Mouse (Mus musculus) liver, adult 2 months (tissue): ENCODE measurements around the gene Mgat4a. TPM values are rescaled to one million over a fixed set of nuclear protein-coding genes. Genes with fewer than 3 reads are reported as not detected.

Experiments used
- DNase-seq: peaks from one replicate; pipeline ENCODE4 v3.0.0-alpha.2; 2011; ENCODE audit warnings: low read depth, low spot score; ENCODE audit errors: extremely low read depth
- H3K27ac ChIP-seq: fragments of 200-500 bp; replicated peaks from 2 replicates; pipeline ENCODE4 v1.5.1; 2012; ENCODE audit warnings: low read depth, mild to moderate bottlenecking, control low read depth, inconsistent platforms, low read length; ENCODE audit not compliant: insufficient read depth
- H3K27me3 ChIP-seq: fragments of 200-500 bp; 2 replicates; pipeline ENCODE4 v1.6.1; 2012; ENCODE audit warnings: mild to moderate bottlenecking, moderate library complexity, low read length, inconsistent platforms; ENCODE audit not compliant: control insufficient read depth, insufficient read depth
- H3K36me3 ChIP-seq: fragments of 200-500 bp; 2 replicates; pipeline ENCODE4 v1.6.1; 2012; ENCODE audit warnings: low read length, inconsistent platforms; ENCODE audit not compliant: control insufficient read depth, insufficient read depth
- H3K4me1 ChIP-seq: fragments of 200-500 bp; 2 replicates; pipeline ENCODE4 v1.6.1; 2011; ENCODE audit warnings: low read length; ENCODE audit not compliant: control insufficient read depth, insufficient read depth
- H3K4me3 ChIP-seq: fragments of 200-500 bp; 2 replicates; pipeline ENCODE4 v1.5.1; 2011; ENCODE audit warnings: low read depth, mild to moderate bottlenecking, control low read depth, low read length, moderate library complexity; ENCODE audit not compliant: insufficient read depth
- H3K79me2 ChIP-seq: fragments of 200-500 bp; 2 replicates; pipeline ENCODE4 v1.6.1; 2012; ENCODE audit warnings: inconsistent platforms, mild to moderate bottlenecking, low read length, moderate library complexity; ENCODE audit not compliant: control insufficient read depth, insufficient read depth
- H3K9ac ChIP-seq: fragments of 200-500 bp; 2 replicates; pipeline ENCODE4 v1.6.1; 2012; ENCODE audit warnings: low read depth, mild to moderate bottlenecking, control low read depth, inconsistent platforms, low read length
- CTCF ChIP-seq: fragments of 200-500 bp; IDR thresholded peaks from 2 replicates; pipeline ENCODE4 v1.5.1; 2011; ENCODE audit warnings: low read depth, low read length, control low read depth
- POLR2A ChIP-seq: fragments of 200-500 bp; IDR thresholded peaks from 2 replicates; pipeline ENCODE4 v1.6.1; 2011; ENCODE audit warnings: low read length, control low read depth; ENCODE audit not compliant: insufficient read depth; ENCODE audit errors: extremely low read depth
- WGBS: fragments of 180-500 bp; shearing (Covaris S2); methylation state at CpG from one replicate; pipeline ENCODE4 v1.1.7; 2018; 5-methylcytosine and 5-hydroxymethylcytosine counted together
- polyA plus RNA-seq: library from polyadenylated mRNA; depleted of rRNA; stranded (reverse); fragments of >200 nt; gene quantifications from 2 replicates; pipeline ENCODE4 v1.2.3, GENCODE M21; 2012
- total RNA-seq: library from RNA; depleted of rRNA; stranded (reverse); fragments of >200 nt; gene quantifications from 2 replicates; pipeline ENCODE4 v1.2.3, GENCODE M21; 2014

Gene Mgat4a
- total and polyA plus RNA-seq, 2 experiments: 0.21 to 1.5 TPM

- H3K36me3 ChIP-seq: no peaks in the 10 kb centered on the region
- WGBS: 83% methylated on average over 4 of the region's 4 CpGs
- no peak overlapping the region for H3K9ac ChIP-seq
- no peak overlapping the region for H3K4me3 ChIP-seq
- H3K79me2 ChIP-seq: no peaks in the 10 kb centered on the region
- no peak overlapping the region for H3K27ac ChIP-seq
- no peak for DNase-seq
- TF ChIP-seq POLR2A (no peak), CTCF (no peak)
- H3K27me3 ChIP-seq: no peaks in the 10 kb centered on the region
- H3K4me1 ChIP-seq: no peaks in the 10 kb centered on the region
These were observed 19.5 kb upstream of the Mgat4a start for GRCm38 (mm10) chr1:37560356-37560755.

GRCm38 (mm10) chr1:37551986-37552385, 11.2 kb upstream of the Mgat4a start:
- Histone ChIP-seq H3K27me3 (no peaks in the 10 kb centered on the region), H3K4me1 (no peaks in the 10 kb centered on the region), H3K4me3 (no peak overlapping the region), H3K36me3 (no peaks in the 10 kb centered on the region), H3K27ac (no peak overlapping the region), H3K9ac (no peak overlapping the region), H3K79me2 (no peaks in the 10 kb centered on the region)
- no peak for TF ChIP-seq POLR2A
- TF ChIP-seq CTCF: no peak
- WGBS: 80% methylated on average over 7 of the region's 7 CpGs
- no peak for DNase-seq

- TF ChIP-seq CTCF: no peak
- no peak for DNase-seq
- Histone ChIP-seq H3K27ac (no peak overlapping the region), H3K79me2 (no peaks in the 10 kb centered on the region), H3K9ac (no peak overlapping the region), H3K4me1 (no peaks in the 10 kb centered on the region), H3K27me3 (no peaks in the 10 kb centered on the region), H3K36me3 (no peaks in the 10 kb centered on the region), H3K4me3 (no peak overlapping the region)
- WGBS: 86% methylated on average over 8 of the region's 8 CpGs
These were observed 8.7 kb upstream of the Mgat4a start for GRCm38 (mm10) chr1:37549501-37549900.

- Histone ChIP-seq H3K9ac (no peak overlapping the region), H3K4me1 (no peaks in the 10 kb centered on the region), H3K27me3 (no peaks in the 10 kb centered on the region), H3K79me2 (no peaks in the 10 kb centered on the region), H3K36me3 (no peaks in the 10 kb centered on the region), H3K27ac (no peak overlapping the region), H3K4me3 (no peak overlapping the region)
- no peak for TF ChIP-seq POLR2A
- no peak for TF ChIP-seq CTCF
- WGBS: 76% methylated on average over 11 of the region's 11 CpGs
- no peak for DNase-seq
These were observed 5.7 kb upstream of the Mgat4a start for GRCm38 (mm10) chr1:37546398-37547051.

- no peak overlapping the region for H3K9ac ChIP-seq
- no peak overlapping the region for H3K4me3 ChIP-seq
- H3K27ac ChIP-seq: no peak overlapping the region
- no peaks in the 10 kb centered on the region for H3K79me2 ChIP-seq
- DNase-seq: no peak
- H3K36me3 ChIP-seq: no peaks in the 10 kb centered on the region
- 53% methylated on average over 9 of the region's 9 CpGs for WGBS
- TF ChIP-seq POLR2A: no peak
- TF ChIP-seq CTCF: no peak
- H3K27me3 ChIP-seq: peaks cover 12% of the 10 kb centered on the region
- H3K4me1 ChIP-seq: peaks cover 4% of the 10 kb centered on the region
These were observed 3.4 kb upstream of the Mgat4a start for GRCm38 (mm10) chr1:37544251-37544650.

- Histone ChIP-seq H3K27me3 (peaks cover 13% of the 10 kb centered on the region), H3K4me3 (no peak overlapping the region), H3K79me2 (no peaks in the 10 kb centered on the region), H3K27ac (no peak overlapping the region), H3K9ac (no peak overlapping the region), H3K4me1 (peaks cover 4% of the 10 kb centered on the region), H3K36me3 (no peaks in the 10 kb centered on the region)
- no peak for TF ChIP-seq CTCF
- no peak for DNase-seq
- WGBS: 52% methylated on average over 1 of the region's 1 CpGs
These were observed 2.2 kb upstream of the Mgat4a start for GRCm38 (mm10) chr1:37543057-37543456.
